Mouse (Mus musculus): ENCODE results near the gene Espnl. TPM values are rescaled to one million over a fixed set of nuclear protein-coding genes. Genes with fewer than 3 reads are reported as not detected.

The Espnl gene
- polyA plus RNA-seq, 1 experiment: 0.10 TPM

DNA sequence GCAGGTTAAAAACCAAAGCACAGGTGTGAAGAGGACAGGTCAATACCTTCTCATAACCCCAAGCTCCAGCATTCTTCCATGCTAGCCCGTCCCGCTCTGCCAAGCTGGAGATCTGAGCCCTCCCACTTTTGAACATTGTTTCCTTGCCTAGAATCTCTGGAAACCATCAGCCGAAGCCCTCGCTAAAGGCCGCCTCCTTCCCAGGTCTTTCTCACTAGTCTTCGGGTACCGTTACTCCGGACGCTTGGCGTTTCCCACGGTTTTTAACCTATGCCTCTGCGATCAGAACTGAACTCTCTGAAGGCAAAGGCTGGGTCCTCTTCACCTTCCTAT is 76.0 kb downstream of the Espnl start:
- DNase-seq (ENCODE audit: low read depth): no peak
- TF ChIP-seq CTCF (IDR thresholded peaks at IDR 0.05; ENCODE audit: borderline replicate concordance, extremely low read depth, insufficient read depth, insufficient read length) (no peak), POLR2A (IDR thresholded peaks at IDR 0.05; ENCODE audit: borderline replicate concordance, extremely low read depth, insufficient read depth, insufficient read length, poor library complexity, severe bottlenecking) (no peak)

Other genes starting within 250 kb of the Espnl start
- 0.19 and 0.26 TPM in 2 replicates for gene Rbm44, start 177.0 kb upstream of the Espnl start, polyA plus RNA-seq (2012; rRNA removed)
- gene Ramp1, start 142.3 kb upstream of the Espnl start, polyA plus RNA-seq (2012; rRNA removed): 2.6 and 3.8 TPM in 2 replicates
- gene Ube2f, start 71.8 kb upstream of the Espnl start, polyA plus RNA-seq (2012; rRNA removed): 45.8 and 58.6 TPM in 2 replicates
- gene Scly, start 23.7 kb upstream of the Espnl start, polyA plus RNA-seq (2012; rRNA removed): 11.9 and 12.7 TPM in 2 replicates
- gene Klhl30, start 28.9 kb downstream of the Espnl start, polyA plus RNA-seq (2012; rRNA removed): 0.15 and 0.22 TPM in 2 replicates
- gene Erfe, start 44.4 kb downstream of the Espnl start, polyA plus RNA-seq (2012; rRNA removed): 0.26 and 0.40 TPM in 2 replicates
- gene Ilkap, start 76.7 kb downstream of the Espnl start, polyA plus RNA-seq (2012; rRNA removed): 118 and 128 TPM in 2 replicates
- 144 and 245 TPM in 2 replicates for gene Hes6, start 92.0 kb downstream of the Espnl start, polyA plus RNA-seq (2012; rRNA removed)
- gene Per2, start 137.2 kb downstream of the Espnl start, polyA plus RNA-seq (2012; rRNA removed): 8.9 and 9.4 TPM in 2 replicates
- 18.3 and 20.1 TPM in 2 replicates for gene Traf3ip1, start 172.6 kb downstream of the Espnl start, polyA plus RNA-seq (2012; rRNA removed)
- 15.5 and 16.9 TPM in 2 replicates for gene Asb1, start 218.5 kb downstream of the Espnl start, polyA plus RNA-seq (2012; rRNA removed)